Mouse (Mus musculus) intestine, embryonic 14.5 days (tissue): ENCODE data around the gene Paqr9. TPM values are rescaled to one million over a fixed set of nuclear protein-coding genes. Genes with fewer than 3 reads are reported as not detected.

ENCODE experiments used
- ATAC-seq: fragments of 200-750 bp; cut with Nextera tagmentation; replicated peaks from 2 replicates; pipeline ENCODE4 v1.8.0; 2017; ENCODE audit warnings: low read depth, moderate number of reproducible peaks, moderate TSS enrichment, moderate library complexity; ENCODE audit not compliant: low FRiP score, low TSS enrichment
- DNase-seq: peaks from one replicate; pipeline ENCODE4 v3.0.0-alpha.2; 2018; ENCODE audit warnings: low spot score
- H3K27ac ChIP-seq: fragments of 300-500 bp; sonication (generic); 2 replicates; pipeline ENCODE4 v1.5.1; 2014; ENCODE audit warnings: low read depth, mild to moderate bottlenecking, control low read depth
- H3K27me3 ChIP-seq: fragments of 300-500 bp; sonication (generic); replicated peaks from 2 replicates; pipeline ENCODE4 v1.6.1; 2014; ENCODE audit warnings: low read length, control low read depth; ENCODE audit not compliant: control insufficient read depth, insufficient read depth
- H3K36me3 ChIP-seq: fragments of 300-500 bp; sonication (generic); 2 replicates; pipeline ENCODE4 v1.6.1; 2014; ENCODE audit warnings: low read length, control low read depth; ENCODE audit not compliant: control insufficient read depth, insufficient read depth
- H3K4me1 ChIP-seq: fragments of 300-500 bp; sonication (generic); replicated peaks from 2 replicates; pipeline ENCODE4 v1.6.1; 2014; ENCODE audit warnings: low read length, control low read depth, mixed read lengths; ENCODE audit not compliant: control insufficient read depth, insufficient read depth
- H3K4me2 ChIP-seq: fragments of 300-500 bp; sonication (generic); 2 replicates; pipeline ENCODE4 v1.6.1; 2014; ENCODE audit warnings: low read length
- H3K4me3 ChIP-seq: fragments of 300-500 bp; sonication (generic); 2 replicates; pipeline ENCODE4 v1.5.1; 2014; ENCODE audit warnings: low read depth, low read length, control low read depth, mixed read lengths
- H3K9ac ChIP-seq: fragments of 300-500 bp; sonication (generic); 2 replicates; pipeline ENCODE4 v1.6.1; 2014; ENCODE audit warnings: mild to moderate bottlenecking, low read length
- H3K9me3 ChIP-seq: fragments of 300-500 bp; sonication (generic); 2 replicates; pipeline ENCODE4 v1.6.1; 2016; ENCODE audit warnings: low read length, control low read depth; ENCODE audit not compliant: control insufficient read depth
- WGBS: fragments of 180-500 bp; shearing (Covaris S2); extraction: QIAGEN DNeasy Blood & Tissue Kit; methylation state at CpG from one replicate; pipeline ENCODE4 v1.1.7; 2014; 5-methylcytosine and 5-hydroxymethylcytosine counted together
- polyA plus RNA-seq: library from polyadenylated mRNA; unstranded; fragments of >200 nt; fragmentation: Nextera tagmentation; extraction: Ambion mirVana; gene quantifications from 2 replicates; pipeline ENCODE4 v1.2.1, GENCODE M21; 2014

The Paqr9 gene
- polyA plus RNA-seq, 1 experiment from 2014 or later, result 0.11 TPM

GRCm38 (mm10) chr9:95615961-95616360, 56.5 kb downstream of the Paqr9 start:
- H3K4me3 ChIP-seq, result no peak overlapping the region
- WGBS, result 68% methylated on average over 3 of the region's 3 CpGs
- ATAC-seq (no peak), DNase-seq (no peak)
- no peaks in the 10 kb centered on the region for H3K36me3 ChIP-seq
- H3K27ac ChIP-seq, result no peak overlapping the region
- H3K9ac ChIP-seq, result no peak overlapping the region
- H3K9me3 ChIP-seq, result no peaks in the 10 kb centered on the region
- no peaks in the 10 kb centered on the region for H3K27me3 ChIP-seq
- no peak overlapping the region for H3K4me2 ChIP-seq
- no peaks in the 10 kb centered on the region for H3K4me1 ChIP-seq

Other genes starting within 250 kb of the Paqr9 start
- 5.1 and 7.1 TPM in 2 replicates for gene Chst2, start 152.9 kb upstream of the Paqr9 start, polyA plus RNA-seq
- 129 and 135 TPM in 2 replicates for gene U2surp, start 47.7 kb upstream of the Paqr9 start, polyA plus RNA-seq
- gene Pcolce2, start 77.9 kb downstream of the Paqr9 start, polyA plus RNA-seq, result 0.69 and 1.1 TPM in 2 replicates
- 5.7 and 6.5 TPM in 2 replicates for gene Trpc1, start 190.7 kb downstream of the Paqr9 start, polyA plus RNA-seq